Mouse (Mus musculus) erythroblast, embryonic 14.5 days (primary cell): ENCODE measurements around the gene Plppr1.

Experiments used
- GATA1 ChIP-seq: IDR thresholded peaks from 2 replicates; pipeline ENCODE4 v1.6.1; 2012; ENCODE audit warnings: low read length, inconsistent platforms, mixed read lengths
- TAL1 ChIP-seq: IDR thresholded peaks from 3 replicates; pipeline ENCODE4 v1.6.1; 2012; ENCODE audit warnings: low read length, inconsistent platforms, mixed read lengths

DNA sequence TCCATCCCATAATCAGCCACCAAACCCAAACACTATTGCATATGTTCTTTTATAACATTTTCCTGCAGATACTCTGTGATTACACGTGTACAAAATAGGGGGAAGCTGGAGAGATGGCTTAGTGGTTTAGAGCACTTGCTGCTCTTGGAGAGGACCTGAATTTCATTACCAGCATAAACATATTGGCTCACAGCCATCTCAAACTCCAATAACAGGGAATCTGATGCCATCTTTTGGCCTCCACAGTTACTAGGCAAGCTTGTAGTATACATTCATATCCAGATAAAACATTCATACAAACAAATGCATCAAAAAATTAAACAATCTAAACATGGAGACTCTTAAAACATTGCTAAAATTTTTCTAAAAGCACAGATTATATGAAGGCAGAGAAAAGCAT is 240.5 kb downstream of the Plppr1 start:
- no peak for TF ChIP-seq GATA1
- TF ChIP-seq TAL1, result no peak
